Comparison of ENCODE assay signal across 17 mouse cellular contexts in the genomic region with DNA sequence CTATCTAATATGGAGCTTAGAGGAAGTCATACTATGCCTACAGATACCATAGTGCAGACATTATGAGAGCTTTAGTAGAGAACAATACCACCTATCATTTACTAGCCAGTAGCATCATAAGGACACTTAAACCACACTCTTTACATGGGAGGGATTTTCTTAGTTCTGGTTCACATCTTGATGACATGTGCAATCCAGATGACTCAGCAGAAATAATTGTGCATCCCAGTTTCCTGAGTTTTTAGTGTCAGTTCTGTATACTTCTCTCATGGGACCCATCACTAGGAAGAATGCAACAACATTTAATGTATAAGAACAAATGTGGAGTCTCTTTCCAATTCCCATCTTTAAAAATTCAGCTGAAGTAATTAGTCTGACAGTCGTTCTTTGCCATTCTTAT.
"Had no signal": no experiment of that assay in that cellular context is flagged by ENCODE, and none has a peak within 500 bp of the region (broad histone marks: within the 10 kb centered on the region; RNA-seq: fewer than 3 reads in every experiment).

No protein-coding gene starts in this region.

- H3K9me3 ChIP-seq: neural tube, embryonic 12.5 days; neural tube, embryonic 13.5 days; neural tube, embryonic 15.5 days; stomach, embryonic 15.5 days had no signal

- H3K9ac ChIP-seq: neural tube, embryonic 12.5 days; neural tube, embryonic 13.5 days; neural tube, embryonic 15.5 days; stomach, embryonic 15.5 days had no signal

- H3K4me2 ChIP-seq: neural tube, embryonic 12.5 days; neural tube, embryonic 13.5 days; neural tube, embryonic 15.5 days; stomach, embryonic 15.5 days had no signal

- H3K27me3 ChIP-seq: neural tube, embryonic 12.5 days; neural tube, embryonic 13.5 days; neural tube, embryonic 15.5 days; stomach, embryonic 15.5 days had no signal

- H3K4me3 ChIP-seq: neural tube, embryonic 12.5 days; neural tube, embryonic 13.5 days; neural tube, embryonic 15.5 days; stomach, embryonic 15.5 days had no signal

- H3K36me3 ChIP-seq: neural tube, embryonic 12.5 days; neural tube, embryonic 13.5 days; neural tube, embryonic 15.5 days; stomach, embryonic 15.5 days had no signal

- DNase-seq: retina, postnatal 1 day; right cerebral cortex, adult 18-20 months; right cerebral cortex, postnatal 14 days; right cerebral cortex, postnatal 25 days; right cerebral cortex, postnatal 4 days; spleen, adult 18-20 months; thymus, adult 18-20 months; thymus, adult 2 months; thymus, postnatal 14 days; thymus, postnatal 25 days; thymus, postnatal 36 days; thymus, postnatal 4 days had no signal

- H3K27ac ChIP-seq: neural tube, embryonic 12.5 days; neural tube, embryonic 13.5 days; neural tube, embryonic 15.5 days; stomach, embryonic 15.5 days; stomach, postnatal 0 days had no signal

- H3K4me1 ChIP-seq: neural tube, embryonic 12.5 days; neural tube, embryonic 13.5 days; neural tube, embryonic 15.5 days; stomach, embryonic 15.5 days had no signal
